Mouse (Mus musculus) left cerebral cortex, postnatal 4 days (tissue): ENCODE measurements at regions not wholly inside any gene's neighbourhood (a gene's known extent, or its start where the extent isn't known, plus 50 kb on each side); places are given as distances from the start of the nearest gene placed in this dataset.

ENCODE experiments used
- DNase-seq: peaks from one replicate; pipeline ENCODE4 v3.0.0-alpha.2; 2022
- intact Hi-C: fragments of 180-260 bp; cut with DNase I; formaldehyde crosslinking; loops from one replicate; pipeline ENCODE4 v1.15.1; 2025

DNA sequence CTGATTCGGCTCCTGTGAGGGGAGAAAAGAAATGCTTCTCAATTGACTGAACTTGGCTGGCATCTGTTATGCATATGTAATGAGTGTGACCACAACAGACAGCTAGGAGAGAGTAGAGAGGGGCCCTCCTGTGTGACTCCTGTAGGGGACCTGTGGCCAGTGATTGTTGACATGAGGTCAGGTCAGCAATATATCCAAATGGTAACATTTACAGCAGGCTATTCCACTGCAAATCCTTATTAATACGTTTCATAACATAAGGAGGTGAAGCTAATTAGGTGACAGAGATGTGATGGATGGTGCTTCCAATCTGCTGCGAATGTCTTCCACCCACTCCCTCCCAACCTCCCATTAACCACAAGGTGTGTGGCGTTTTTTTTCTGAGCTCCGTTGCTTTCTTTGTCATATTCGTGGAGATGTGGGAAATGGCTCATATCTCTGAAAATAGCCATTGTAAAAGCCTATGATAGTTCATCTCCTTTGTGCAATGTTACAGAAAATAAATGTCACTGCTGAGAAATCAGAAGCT is 309.5 kb downstream of the Irx1 start:
- no peak for DNase-seq
- intact Hi-C loops: no loop called here

DNA sequence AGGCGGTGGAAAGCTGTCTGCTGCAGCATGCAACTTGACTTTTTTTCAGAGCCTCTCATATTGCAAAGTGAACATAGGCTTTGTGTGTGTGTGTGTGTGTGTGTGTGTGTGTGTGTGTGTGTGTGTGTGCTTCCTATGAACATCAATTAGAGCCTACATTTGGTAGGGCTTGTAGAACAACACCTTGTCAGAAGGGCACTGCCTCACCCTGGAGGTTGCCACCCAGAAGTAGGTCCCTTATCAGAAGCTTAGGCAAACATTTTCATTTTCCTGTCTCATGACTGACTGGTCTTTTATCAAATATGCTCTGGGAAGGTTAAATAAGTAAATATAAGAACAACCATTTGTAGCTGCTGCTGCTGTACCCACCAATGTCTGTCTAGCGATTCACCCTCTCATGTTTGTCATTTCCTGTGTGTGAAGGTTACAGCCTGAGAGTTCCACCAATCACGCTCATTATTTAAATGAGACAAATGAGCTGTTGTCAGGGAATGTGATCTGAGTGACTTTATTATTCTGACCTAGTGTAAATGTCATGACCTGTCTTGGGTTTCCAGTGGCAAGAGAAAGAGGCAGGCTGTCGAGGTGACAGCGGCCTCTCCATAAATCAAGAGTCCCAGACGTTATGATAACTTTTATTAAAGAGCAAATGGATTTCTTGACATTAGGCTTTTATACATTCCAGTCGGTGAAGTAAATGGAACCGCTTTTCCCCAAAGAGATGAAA is 310.1 kb downstream of the Irx1 start:
- intact Hi-C loops: no loop called here
- DNase-seq: no peak

DNA sequence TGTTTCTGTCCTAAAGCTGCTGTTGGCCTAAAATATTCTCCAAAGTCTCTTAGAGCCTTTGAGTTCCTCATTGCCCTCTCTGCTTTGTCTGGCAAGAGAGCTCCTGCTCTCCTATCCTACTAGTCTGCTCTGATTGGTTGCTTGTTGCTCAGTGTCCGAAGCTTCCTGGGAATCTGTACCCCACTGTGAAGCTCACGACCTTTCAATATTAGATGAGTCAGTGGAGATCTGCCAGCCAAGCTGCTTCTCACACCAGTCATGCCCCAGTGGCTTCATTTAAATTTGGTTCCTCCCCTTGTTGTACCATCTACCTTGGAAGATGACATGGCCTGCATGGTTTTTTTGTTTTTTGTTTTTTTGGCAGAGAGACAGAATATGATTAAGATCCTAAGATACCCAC is 313.6 kb downstream of the Irx1 start:
- intact Hi-C loops: no loop called here
- DNase-seq: no peak

GRCm38 (mm10) chr13:71649031-71649430 is 314.5 kb downstream of the Irx1 start:
- intact Hi-C loops: no loop called here

GRCm38 (mm10) chr13:71631447-71631846 is 332.1 kb downstream of the Irx1 start:
- no peak for DNase-seq
- intact Hi-C loops: no loop called here

More at GRCm38 (mm10) chr13:71649031-71649430, 314.5 kb downstream of the Irx1 start:
- no peak for DNase-seq

DNA sequence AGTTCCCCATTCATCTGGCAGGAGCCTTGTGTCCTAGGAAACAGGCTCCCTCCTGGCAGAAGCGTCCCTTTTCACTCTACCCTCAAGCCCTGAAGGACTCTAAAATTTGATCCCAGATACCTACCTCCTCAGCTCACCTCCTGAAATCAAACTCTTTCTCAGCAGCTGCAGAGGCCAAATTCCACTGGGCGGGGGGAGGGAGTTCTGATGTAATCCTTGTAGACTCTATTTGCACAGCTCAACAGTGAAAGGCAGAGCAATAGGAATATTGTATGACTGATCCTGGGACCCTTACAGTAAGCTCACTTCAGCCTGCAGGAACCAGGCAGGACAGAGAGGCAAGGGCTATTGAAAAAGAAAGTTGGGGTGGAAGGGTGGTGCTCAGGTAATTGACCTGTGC is 346.3 kb downstream of the Irx1 start:
- intact Hi-C loops: no loop called here

GRCm38 (mm10) chr13:71612393-71613179 is 350.9 kb downstream of the Irx1 start:
- no peak for DNase-seq

More for the DNA sequence above, 346.3 kb downstream of the Irx1 start:
- no peak for DNase-seq

DNA sequence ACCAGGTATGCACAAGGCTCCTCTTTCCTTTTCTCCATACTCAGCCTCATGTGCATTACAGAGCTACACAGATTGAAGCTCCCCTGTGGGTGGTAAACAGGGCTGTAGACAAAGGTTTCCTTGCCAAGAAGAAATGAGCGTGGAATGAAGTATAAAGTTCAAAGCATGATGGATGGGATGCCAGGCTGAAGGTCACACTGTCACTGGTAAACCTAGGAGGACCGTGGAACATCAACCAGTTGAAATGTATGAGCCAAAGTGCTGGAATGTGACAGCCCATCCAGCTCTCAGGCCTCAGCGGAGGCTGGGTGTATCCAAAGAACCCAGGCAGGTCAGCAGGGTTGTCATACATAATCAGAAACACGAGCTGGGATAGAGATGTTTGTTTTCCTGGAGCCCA is 381.0 kb downstream of the Irx1 start:
- intact Hi-C loops: no loop called here
- no peak for DNase-seq

More at GRCm38 (mm10) chr13:71612393-71613179, 350.9 kb downstream of the Irx1 start:
- intact Hi-C loops: no loop called here

DNA sequence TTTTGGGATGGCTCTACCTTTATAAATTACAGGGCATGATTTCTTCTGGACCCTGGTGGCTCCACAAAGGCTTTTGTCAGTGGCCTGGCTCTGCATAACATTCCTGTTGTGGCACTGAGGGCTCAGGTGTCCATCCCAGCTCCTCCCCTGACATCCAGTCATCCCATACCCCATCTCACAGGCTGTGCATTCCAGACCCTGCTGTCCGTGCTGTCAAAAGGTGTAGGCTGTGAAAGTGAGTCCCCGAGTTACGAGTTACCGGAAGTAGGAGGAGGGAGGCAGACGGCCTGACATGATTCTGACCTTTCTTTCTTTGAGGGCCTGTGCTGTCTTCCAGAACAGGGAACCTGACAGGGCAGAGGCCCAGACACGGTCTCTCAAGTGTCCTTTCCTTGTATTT is 397.6 kb downstream of the Irx1 start:
- no peak for DNase-seq
- intact Hi-C loops: no loop called here

- DNase-seq: no peak
- intact Hi-C loops: no loop called here
These were observed 398.1 kb downstream of the Irx1 start for GRCm38 (mm10) chr13:71565388-71565787.

GRCm38 (mm10) chr13:71558477-71559215 is 404.9 kb downstream of the Irx1 start:
- peak; percentile 40 for DNase-seq
- intact Hi-C loops: no loop called here

- intact Hi-C loops: no loop called here
These were observed 408.1 kb downstream of the Irx1 start for GRCm38 (mm10) chr13:71555471-71555870.

DNA sequence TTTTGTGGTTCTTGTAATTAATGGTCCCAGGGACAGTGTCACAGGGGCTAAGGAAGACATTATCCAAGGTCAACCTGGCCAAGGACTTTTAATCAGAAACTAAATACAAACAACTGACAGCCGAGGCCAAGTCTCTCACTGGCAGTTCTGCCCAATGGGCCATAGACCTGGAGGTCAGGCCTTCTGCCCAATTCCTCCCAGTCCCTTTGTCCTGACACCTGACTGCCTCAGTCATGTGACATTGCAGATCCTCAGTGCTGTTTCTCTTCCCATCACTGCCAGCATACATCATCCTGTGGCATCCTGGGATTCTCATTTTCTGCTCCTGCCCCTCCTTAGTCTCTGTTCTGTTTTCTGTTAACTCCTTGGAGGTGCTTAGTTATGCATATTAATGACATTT is 413.4 kb downstream of the Irx1 start:
- intact Hi-C loops: no loop called here

More at GRCm38 (mm10) chr13:71555471-71555870, 408.1 kb downstream of the Irx1 start:
- no peak for DNase-seq

GRCm38 (mm10) chr13:71549206-71549831 is 414.2 kb downstream of the Irx1 start:
- intact Hi-C loops: no loop called here
- no peak for DNase-seq

More for the DNA sequence above, 413.4 kb downstream of the Irx1 start:
- no peak for DNase-seq

GRCm38 (mm10) chr13:71538226-71538625 is 425.3 kb downstream of the Irx1 start:
- intact Hi-C loops: no loop called here
- peak; percentile 17 for DNase-seq

- intact Hi-C loops: no loop called here
- DNase-seq: no peak
These were observed 430.6 kb downstream of the Irx1 start for GRCm38 (mm10) chr13:71532796-71533351.

- no peak for DNase-seq
- intact Hi-C loops: no loop called here
These were observed 434.0 kb downstream of the Irx1 start for GRCm38 (mm10) chr13:71529397-71530122.

GRCm38 (mm10) chr13:71517776-71518175 is 445.7 kb downstream of the Irx1 start:
- intact Hi-C loops: no loop called here
- DNase-seq: no peak

DNA sequence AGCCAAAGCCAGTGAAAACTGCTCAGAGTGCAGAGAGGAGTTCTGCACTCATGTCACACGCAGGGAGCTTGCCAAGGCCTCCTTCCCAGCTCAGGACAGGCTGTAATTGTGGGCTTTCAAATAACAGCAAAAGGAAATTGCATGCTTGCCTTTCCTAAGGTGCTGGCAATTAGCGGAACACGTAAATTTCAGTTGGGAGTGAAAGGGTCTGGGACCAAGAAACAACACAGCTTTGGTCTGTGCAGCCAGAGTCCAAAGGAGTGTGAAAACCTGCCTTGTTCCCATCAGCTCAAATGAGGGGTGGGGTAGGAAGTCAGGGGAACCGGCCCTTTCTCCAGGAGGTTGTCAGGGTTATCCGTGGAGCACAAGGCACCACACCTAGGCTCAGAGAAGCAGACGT is 450.3 kb downstream of the Irx1 start:
- intact Hi-C loops: no loop called here
- no peak for DNase-seq

GRCm38 (mm10) chr13:71507956-71508401 is 455.5 kb downstream of the Irx1 start:
- intact Hi-C loops: no loop called here
- DNase-seq: peak; percentile 20
